Mouse (Mus musculus): Measurements from ENCODE around the gene Taf6.
A peak's percentile ranks its signal among the peaks of the same experiment; 100 is the strongest.

DNA sequence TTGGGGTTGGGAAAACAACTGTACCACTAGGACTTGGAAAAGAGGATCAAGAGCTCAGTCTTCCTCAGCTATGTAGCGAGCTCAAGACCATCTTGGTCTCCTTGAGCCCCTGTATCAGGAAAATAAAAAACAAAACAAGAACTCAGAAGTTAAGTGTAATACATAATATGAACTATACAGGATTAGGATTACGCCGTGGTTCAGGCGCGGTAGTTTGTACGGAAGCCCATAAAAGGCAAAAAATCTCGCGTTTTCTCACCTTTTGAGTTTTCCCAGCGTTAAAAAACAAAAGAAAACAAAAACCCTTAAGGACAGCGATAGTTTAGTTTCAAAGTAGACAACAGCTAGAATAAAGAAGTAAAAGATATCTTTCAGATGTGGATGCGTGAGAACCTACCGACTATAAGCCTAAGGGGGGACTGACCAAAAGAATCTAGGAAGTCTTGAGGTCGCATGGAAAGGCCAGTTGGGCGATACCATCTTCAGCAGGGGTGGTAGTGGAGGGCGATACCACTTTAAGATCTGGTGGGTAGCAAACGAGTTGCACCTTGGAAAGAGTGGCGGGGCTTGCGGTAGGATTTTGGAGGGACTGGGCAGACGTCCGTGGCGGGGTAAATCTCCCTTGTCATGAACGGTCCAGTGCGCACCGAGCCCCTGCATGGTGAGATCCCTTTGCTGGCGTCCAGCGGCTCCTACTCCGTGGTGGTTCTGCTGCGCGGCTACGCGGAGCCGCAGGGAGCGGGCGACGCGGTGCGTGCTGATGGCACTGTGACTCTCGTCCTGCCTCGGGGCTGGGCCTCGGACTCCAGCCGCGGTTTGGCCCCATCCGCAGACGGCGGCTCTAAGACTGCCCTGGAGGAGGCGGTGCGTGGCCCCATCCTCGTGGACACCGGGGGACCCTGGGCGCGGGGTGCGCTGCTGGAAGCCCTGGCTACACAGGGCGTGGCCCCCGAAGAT lies 6.8 kb upstream of the Taf6 start, which contains the start of gene Mblac1:
- no peak for TF ChIP-seq CTCF (IDR thresholded peaks at IDR 0.05; ENCODE audit: low read depth)
- TF ChIP-seq EP300 (IDR thresholded peaks at IDR 0.05; ENCODE audit: low read depth), result peak; percentile 20; the same call in 1 of the 2 replicates

Data from liver, embryonic 14.5 days (tissue).